Comparison of ENCODE assay signal across 7 mouse cellular contexts in genomic region chr17:17404811-17405544, GRCm38 (mm10). TPM values are rescaled to one million over a fixed set of nuclear protein-coding genes. Genes with fewer than 3 reads are reported as not detected.
DNase-seq lines count a peak whose midpoint lies in the region; ATAC-seq and TF ChIP-seq lines count a peak whose summit lies in the region.

No protein-coding gene starts in this region.

- no peak for TF ChIP-seq POLR2A in heart, adult 2 months (IDR thresholded peaks at IDR 0.05; ENCODE audit: insufficient read depth, low read depth, low read length)

- no peak for ATAC-seq in embryonic facial prominence, embryonic 15.5 days (ENCODE audit: insufficient number of reproducible peaks, low FRiP score, low TSS enrichment, low read depth)
- ATAC-seq in granulocyte monocyte progenitor cell, adult 5-6 weeks (replicated peaks; ENCODE audit: poor library complexity, severe bottlenecking), result no peak

- WGBS in embryonic facial prominence, embryonic 15.5 days, result 20% methylated on average over 8 of the region's 8 CpGs
- 52% methylated on average over 8 of the region's 8 CpGs for WGBS in heart, adult 2 months

- no peaks in the 10 kb centered on the region for H3K27me3 ChIP-seq in embryonic facial prominence, embryonic 15.5 days
- H3K27me3 ChIP-seq in heart, adult 2 months (ENCODE audit: control insufficient read depth, insufficient read depth, low read length), result no peaks in the 10 kb centered on the region

- intact Hi-C loops in heart, adult 2 months (cut with DNase I), result no loop called here

- TF ChIP-seq CTCF in heart, adult 2 months (IDR thresholded peaks at IDR 0.05), result no peak

- H3K79me2 ChIP-seq in heart, adult 2 months (replicated peaks; ENCODE audit: control insufficient read depth, insufficient read depth, low read length), result no peaks in the 10 kb centered on the region

- H3K36me3 ChIP-seq in embryonic facial prominence, embryonic 15.5 days, result no peaks in the 10 kb centered on the region
- H3K36me3 ChIP-seq in heart, adult 2 months (ENCODE audit: control insufficient read depth, insufficient read depth, low read length), result no peaks in the 10 kb centered on the region

- H3K4me3 ChIP-seq in embryonic facial prominence, embryonic 15.5 days (replicated peaks), result 0 out of 2 replicates have a peak overlapping the region, but pooled peaks have one; percentile 8
- H3K4me3 ChIP-seq in heart, adult 2 months, result no peak overlapping the region

- peaks cover 30% of the 10 kb centered on the region for H3K4me1 ChIP-seq in embryonic facial prominence, embryonic 15.5 days
- H3K4me1 ChIP-seq in heart, adult 2 months (ENCODE audit: control insufficient read depth, insufficient read depth, low read length), result no peaks in the 10 kb centered on the region; the same call in 1 of the 2 replicates

- TF ChIP-seq EP300 in heart, adult 2 months (IDR thresholded peaks at IDR 0.05; ENCODE audit: insufficient read depth, low read depth, low read length), result no peak

- no peaks in the 10 kb centered on the region for H3K9me3 ChIP-seq in embryonic facial prominence, embryonic 15.5 days (replicated peaks)

- peak overlapping the region; percentile 75 for H3K27ac ChIP-seq in embryonic facial prominence, embryonic 15.5 days (replicated peaks)
- no peak overlapping the region for H3K27ac ChIP-seq in heart, adult 2 months

- DNase-seq in lung, postnatal 36 days, result peak; percentile 33
- no peak for DNase-seq in lung, postnatal 4 days
- peak; percentile 4 for DNase-seq in kidney, postnatal 14 days
- DNase-seq in right cerebral cortex, postnatal 25 days, result peak; percentile 29
- DNase-seq in heart, adult 2 months, result no peak

- H3K9ac ChIP-seq in embryonic facial prominence, embryonic 15.5 days, result no peak overlapping the region
- no peak overlapping the region for H3K9ac ChIP-seq in heart, adult 2 months (ENCODE audit: low read depth, low read length)

- peak overlapping the region; percentile 24; the same call in 1 of the 2 replicates for H3K4me2 ChIP-seq in embryonic facial prominence, embryonic 15.5 days (replicated peaks)

RNA-seq across cellular contexts. Expression of gene Lix1, which starts 2.5 kb away (rescaled TPM):
- polyA plus RNA-seq in embryonic facial prominence, embryonic 15.5 days (2015; fragmentation: Nextera tagmentation; extraction: Ambion mirVana), result 17.9 and 20.9 TPM in 2 replicates
- not detected in 2 replicates for total RNA-seq in granulocyte monocyte progenitor cell, adult 5-6 weeks (2014; fragmentation: Nextera tagmentation)
- total RNA-seq in granulocyte monocyte progenitor cell, adult 5-6 weeks (2017), result not detected in 2 replicates
- total RNA-seq in heart, adult 2 months (2021), result 1 to 10 TPM; 6.2 to 7.0 TPM
- polyA plus RNA-seq in heart, adult 2 months (2012; rRNA removed), result 1.7 and 2.8 TPM in 2 replicates

RNA-seq across cellular contexts. Expression of gene Riok2, which starts 30.9 kb away (rescaled TPM):
- polyA plus RNA-seq in embryonic facial prominence, embryonic 15.5 days (2015; fragmentation: Nextera tagmentation; extraction: Ambion mirVana), result 23.2 and 23.6 TPM in 2 replicates
- 39.3 and 39.8 TPM in 2 replicates for total RNA-seq in granulocyte monocyte progenitor cell, adult 5-6 weeks (2014; fragmentation: Nextera tagmentation)
- 35.0 and 54.0 TPM in 2 replicates for total RNA-seq in granulocyte monocyte progenitor cell, adult 5-6 weeks (2017)
- 10 to 100 TPM; 14.0 to 15.7 TPM for total RNA-seq in heart, adult 2 months (2021)
- 10.4 and 25.6 TPM in 2 replicates for polyA plus RNA-seq in heart, adult 2 months (2012; rRNA removed)

Comparison
In these comparisons a context has a peak if more than half of its experiments do, and no peak if none do; other contexts are left out.
1. DNase-seq: peak in lung, postnatal 36 days (single experiment), kidney, postnatal 14 days (single experiment) and right cerebral cortex, postnatal 25 days (single experiment); none in lung, postnatal 4 days (0 of 2) and heart, adult 2 months (0 of 2).
2. RNA of gene Lix1, which starts 2.5 kb away (total RNA-seq): 6.2 to 7.0 TPM in heart, adult 2 months; not detected in granulocyte monocyte progenitor cell, adult 5-6 weeks; every median in the first group is over 4 times any median in the second.